Mouse (Mus musculus): ENCODE results near the gene Trak2.
"Not testable (repeated sequence)": the region's sequence is repeated elsewhere in the genome, so short reads cannot be mapped to it uniquely, and the experiment has no call there.

- TF ChIP-seq CTCF (IDR thresholded peaks at IDR 0.05; ENCODE audit: borderline replicate concordance, extremely low read depth, insufficient read depth, insufficient read length); POLR2A (IDR thresholded peaks at IDR 0.05; ENCODE audit: borderline replicate concordance, extremely low read depth, insufficient read depth, insufficient read length, poor library complexity, severe bottlenecking): not testable (repeated sequence)
Observed at GRCm38 (mm10) chr1:58890697-58891290, 82.4 kb downstream of the Trak2 start.
